Mouse (Mus musculus): ENCODE measurements around the gene Cks2. TPM values are rescaled to one million over a fixed set of nuclear protein-coding genes. Genes with fewer than 3 reads are reported as not detected.
A peak's percentile ranks its signal among the peaks of the same experiment; 100 is the strongest.

Gene Cks2
- polyA plus RNA-seq, 1 experiment, result 258 TPM

GRCm38 (mm10) chr13:51697897-51698296 is 52.9 kb downstream of the Cks2 start:
- 67% methylated on average over 4 of the region's 4 CpGs for WGBS
- Histone ChIP-seq H3K27ac (ENCODE audit: control insufficient read depth, insufficient read depth, low read depth, low read length, poor library complexity) (no peak overlapping the region), H3K4me3 (replicated peaks; ENCODE audit: control insufficient read depth, low read depth, low read length) (no peak overlapping the region), H3K4me1 (ENCODE audit: control insufficient read depth, insufficient read depth, low read length) (peaks cover 2% of the 10 kb centered on the region; the same call in 1 of the 2 replicates)
- TF ChIP-seq CTCF (IDR thresholded peaks at IDR 0.05; ENCODE audit: control insufficient read depth, insufficient read depth, low read length) (no peak), POLR2A (IDR thresholded peaks at IDR 0.05; ENCODE audit: borderline replicate concordance, control insufficient read depth, low read depth, low read length) (no peak)

GRCm38 (mm10) chr13:51698318-51698717 is 53.3 kb downstream of the Cks2 start:
- Histone ChIP-seq H3K4me1 (ENCODE audit: control insufficient read depth, insufficient read depth, low read length) (peaks cover 2% of the 10 kb centered on the region; the same call in 1 of the 2 replicates), H3K27ac (ENCODE audit: control insufficient read depth, insufficient read depth, low read depth, low read length, poor library complexity) (0 out of 2 replicates have a peak overlapping the region, but pooled peaks have one; percentile 29), H3K4me3 (replicated peaks; ENCODE audit: control insufficient read depth, low read depth, low read length) (no peak overlapping the region)
- WGBS, result 80% methylated on average over 3 of the region's 3 CpGs
- TF ChIP-seq POLR2A (IDR thresholded peaks at IDR 0.05; ENCODE audit: borderline replicate concordance, control insufficient read depth, low read depth, low read length) (no peak), CTCF (IDR thresholded peaks at IDR 0.05; ENCODE audit: control insufficient read depth, insufficient read depth, low read length) (no peak)

Other genes starting within 250 kb of the Cks2 start
- 1.7 and 3.9 TPM in 2 replicates for gene S1pr3, start 236.6 kb upstream of the Cks2 start, polyA plus RNA-seq (2011; ENCODE audit: insufficient read depth, insufficient read length, low replicate concordance, missing spikeins)
- gene Shc3, start 75.8 kb upstream of the Cks2 start, polyA plus RNA-seq (2011; ENCODE audit: insufficient read depth, insufficient read length, low replicate concordance, missing spikeins), result not detected in 2 replicates
- gene Secisbp2, start 6.5 kb downstream of the Cks2 start, polyA plus RNA-seq (2011; ENCODE audit: insufficient read depth, insufficient read length, low replicate concordance, missing spikeins), result 21.3 and 27.2 TPM in 2 replicates
- 9.3 and 23.0 TPM in 2 replicates for gene Sema4d, start 148.5 kb downstream of the Cks2 start, polyA plus RNA-seq (2011; ENCODE audit: insufficient read depth, insufficient read length, low replicate concordance, missing spikeins)
- 9.2 and 23.5 TPM in 2 replicates for gene Gadd45g, start 201.4 kb downstream of the Cks2 start, polyA plus RNA-seq (2011; ENCODE audit: insufficient read depth, insufficient read length, low replicate concordance, missing spikeins)

Data from bone marrow, adult 2 months (tissue).